Mouse (Mus musculus): ENCODE data around the gene Slc6a11. TPM values are rescaled to one million over a fixed set of nuclear protein-coding genes. Genes with fewer than 3 reads are reported as not detected.

The Slc6a11 gene
- polyA plus RNA-seq, 1 experiment, result 1.6 TPM

GRCm38 (mm10) chr6:114119507-114119906 is 11.5 kb upstream of the Slc6a11 start:
- H3K4me3 ChIP-seq (ENCODE audit: control insufficient read depth, low read depth, low read length), result no peak overlapping the region
- H3K4me1 ChIP-seq (ENCODE audit: control insufficient read depth, insufficient read depth, low read length), result no peaks in the 10 kb centered on the region
- H3K36me3 ChIP-seq (ENCODE audit: control insufficient read depth, insufficient read depth, low read length), result no peaks in the 10 kb centered on the region
- no peaks in the 10 kb centered on the region for H3K27me3 ChIP-seq (ENCODE audit: control insufficient read depth, insufficient read depth, low read length)
- TF ChIP-seq POLR2A (IDR thresholded peaks at IDR 0.05; ENCODE audit: control insufficient read depth, low read depth, low read length) (no peak), CTCF (IDR thresholded peaks at IDR 0.05; ENCODE audit: control insufficient read depth, insufficient read depth, insufficient replicate concordance, low read depth, low read length) (no peak)
- no peak overlapping the region for H3K27ac ChIP-seq (ENCODE audit: control insufficient read depth, insufficient read depth, low read depth, low read length)

DNA sequence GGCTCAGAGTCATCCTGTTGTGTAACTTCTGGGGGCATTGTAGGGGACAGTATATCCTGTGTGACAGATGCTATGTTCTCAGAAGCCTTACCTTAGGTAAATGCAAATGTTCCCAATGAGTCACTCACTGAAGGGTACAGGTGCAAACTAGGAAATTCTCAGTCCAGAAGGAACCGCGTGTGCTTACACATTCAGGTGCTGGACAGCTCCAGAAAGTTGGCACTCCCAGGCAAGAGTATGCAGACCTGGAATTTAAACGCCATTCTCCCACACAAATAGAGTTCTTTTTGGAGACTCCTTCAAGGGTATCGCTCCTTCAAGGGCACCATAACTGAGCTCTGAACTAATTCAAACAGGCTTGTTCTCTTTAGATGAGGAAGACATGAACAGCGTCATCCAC is 5.5 kb upstream of the Slc6a11 start:
- H3K4me3 ChIP-seq (ENCODE audit: control insufficient read depth, low read depth, low read length), result no peak overlapping the region
- H3K27ac ChIP-seq (ENCODE audit: control insufficient read depth, insufficient read depth, low read depth, low read length), result no peak overlapping the region
- H3K4me1 ChIP-seq (ENCODE audit: control insufficient read depth, insufficient read depth, low read length), result no peaks in the 10 kb centered on the region
- H3K36me3 ChIP-seq (ENCODE audit: control insufficient read depth, insufficient read depth, low read length), result no peaks in the 10 kb centered on the region
- no peak for TF ChIP-seq POLR2A (IDR thresholded peaks at IDR 0.05; ENCODE audit: control insufficient read depth, low read depth, low read length)
- TF ChIP-seq CTCF (IDR thresholded peaks at IDR 0.05; ENCODE audit: control insufficient read depth, insufficient read depth, insufficient replicate concordance, low read depth, low read length), result no peak
- H3K27me3 ChIP-seq (ENCODE audit: control insufficient read depth, insufficient read depth, low read length), result no peaks in the 10 kb centered on the region

GRCm38 (mm10) chr6:114132472-114132871 is 1.4 kb downstream of the Slc6a11 start:
- Histone ChIP-seq H3K27me3 (ENCODE audit: control insufficient read depth, insufficient read depth, low read length) (no peaks in the 10 kb centered on the region; the same call in 1 of the 2 replicates), H3K36me3 (ENCODE audit: control insufficient read depth, insufficient read depth, low read length) (no peaks in the 10 kb centered on the region), H3K4me1 (ENCODE audit: control insufficient read depth, insufficient read depth, low read length) (peaks cover 6% of the 10 kb centered on the region), H3K27ac (ENCODE audit: control insufficient read depth, insufficient read depth, low read depth, low read length) (no peak overlapping the region), H3K4me3 (ENCODE audit: control insufficient read depth, low read depth, low read length) (no peak overlapping the region)
- TF ChIP-seq CTCF (IDR thresholded peaks at IDR 0.05; ENCODE audit: control insufficient read depth, insufficient read depth, insufficient replicate concordance, low read depth, low read length) (no peak), POLR2A (IDR thresholded peaks at IDR 0.05; ENCODE audit: control insufficient read depth, low read depth, low read length) (no peak)

DNA sequence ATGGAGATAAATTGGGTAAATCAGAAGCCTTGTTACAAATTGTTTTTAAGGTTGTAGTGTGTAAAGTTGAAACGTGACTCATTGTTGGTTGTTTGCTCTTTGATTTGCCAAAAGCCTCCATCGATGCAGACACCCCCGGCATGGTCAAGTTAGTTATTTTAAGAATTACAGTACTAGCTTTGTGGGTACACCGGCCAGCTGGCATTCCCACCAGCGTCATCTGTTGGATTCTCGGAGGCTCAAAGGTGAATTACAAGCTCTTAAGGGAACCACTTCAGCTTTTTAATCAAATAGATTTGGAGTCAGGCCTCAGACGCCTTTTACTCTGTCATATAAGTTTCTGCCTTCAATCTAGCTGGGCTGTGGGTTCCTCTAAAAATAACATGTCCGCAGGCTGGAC is 1.9 kb downstream of the Slc6a11 start:
- Histone ChIP-seq H3K36me3 (ENCODE audit: control insufficient read depth, insufficient read depth, low read length) (no peaks in the 10 kb centered on the region), H3K4me1 (ENCODE audit: control insufficient read depth, insufficient read depth, low read length) (peaks cover 6% of the 10 kb centered on the region), H3K27ac (ENCODE audit: control insufficient read depth, insufficient read depth, low read depth, low read length) (no peak overlapping the region), H3K4me3 (ENCODE audit: control insufficient read depth, low read depth, low read length) (no peak overlapping the region), H3K27me3 (ENCODE audit: control insufficient read depth, insufficient read depth, low read length) (no peaks in the 10 kb centered on the region; the same call in 1 of the 2 replicates)
- no peak for TF ChIP-seq CTCF (IDR thresholded peaks at IDR 0.05; ENCODE audit: control insufficient read depth, insufficient read depth, insufficient replicate concordance, low read depth, low read length)
- TF ChIP-seq POLR2A (IDR thresholded peaks at IDR 0.05; ENCODE audit: control insufficient read depth, low read depth, low read length), result no peak

- Histone ChIP-seq H3K4me1 (ENCODE audit: control insufficient read depth, insufficient read depth, low read length) (no peaks in the 10 kb centered on the region), H3K27ac (ENCODE audit: control insufficient read depth, insufficient read depth, low read depth, low read length) (no peak overlapping the region), H3K4me3 (ENCODE audit: control insufficient read depth, low read depth, low read length) (no peak overlapping the region), H3K36me3 (ENCODE audit: control insufficient read depth, insufficient read depth, low read length) (no peaks in the 10 kb centered on the region), H3K27me3 (ENCODE audit: control insufficient read depth, insufficient read depth, low read length) (no peaks in the 10 kb centered on the region)
- TF ChIP-seq POLR2A (IDR thresholded peaks at IDR 0.05; ENCODE audit: control insufficient read depth, low read depth, low read length) (no peak), CTCF (IDR thresholded peaks at IDR 0.05; ENCODE audit: control insufficient read depth, insufficient read depth, insufficient replicate concordance, low read depth, low read length) (no peak)
Observed at GRCm38 (mm10) chr6:114138970-114139369, 7.9 kb downstream of the Slc6a11 start.

- no peaks in the 10 kb centered on the region for H3K36me3 ChIP-seq (ENCODE audit: control insufficient read depth, insufficient read depth, low read length)
- no peak overlapping the region for H3K27ac ChIP-seq (ENCODE audit: control insufficient read depth, insufficient read depth, low read depth, low read length)
- TF ChIP-seq POLR2A (IDR thresholded peaks at IDR 0.05; ENCODE audit: control insufficient read depth, low read depth, low read length), result no peak
- no peak for TF ChIP-seq CTCF (IDR thresholded peaks at IDR 0.05; ENCODE audit: control insufficient read depth, insufficient read depth, insufficient replicate concordance, low read depth, low read length)
- no peaks in the 10 kb centered on the region for H3K4me1 ChIP-seq (ENCODE audit: control insufficient read depth, insufficient read depth, low read length)
- no peak overlapping the region for H3K4me3 ChIP-seq (ENCODE audit: control insufficient read depth, low read depth, low read length)
- no peaks in the 10 kb centered on the region for H3K27me3 ChIP-seq (ENCODE audit: control insufficient read depth, insufficient read depth, low read length)
Observed at GRCm38 (mm10) chr6:114141481-114141880, 10.4 kb downstream of the Slc6a11 start.

- Histone ChIP-seq H3K36me3 (ENCODE audit: control insufficient read depth, insufficient read depth, low read length) (no peaks in the 10 kb centered on the region), H3K4me3 (ENCODE audit: control insufficient read depth, low read depth, low read length) (no peak overlapping the region), H3K4me1 (ENCODE audit: control insufficient read depth, insufficient read depth, low read length) (no peaks in the 10 kb centered on the region), H3K27ac (ENCODE audit: control insufficient read depth, insufficient read depth, low read depth, low read length) (no peak overlapping the region), H3K27me3 (ENCODE audit: control insufficient read depth, insufficient read depth, low read length) (no peaks in the 10 kb centered on the region)
- TF ChIP-seq POLR2A (IDR thresholded peaks at IDR 0.05; ENCODE audit: control insufficient read depth, low read depth, low read length) (no peak), CTCF (IDR thresholded peaks at IDR 0.05; ENCODE audit: control insufficient read depth, insufficient read depth, insufficient replicate concordance, low read depth, low read length) (no peak)
Observed at GRCm38 (mm10) chr6:114142480-114142879, 11.4 kb downstream of the Slc6a11 start.

DNA sequence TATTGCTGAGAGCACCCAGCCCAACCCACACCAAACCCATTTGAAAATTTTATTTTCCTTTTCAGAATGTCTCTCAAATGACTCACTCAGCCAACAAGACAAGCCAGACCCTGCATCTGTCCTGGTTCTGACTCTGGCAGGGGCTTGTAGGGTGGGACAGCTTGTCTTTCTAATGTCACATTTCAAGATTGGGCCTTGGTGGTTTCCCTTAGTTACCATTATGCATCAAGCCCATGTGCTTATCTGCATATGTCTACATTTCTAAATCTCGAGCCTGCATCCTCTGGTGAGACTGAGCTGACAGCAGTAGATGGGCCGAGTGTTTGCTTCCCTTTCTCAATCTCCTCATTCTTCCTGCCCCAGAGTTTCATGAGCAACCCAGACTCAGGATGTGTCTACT is 12.5 kb downstream of the Slc6a11 start:
- Histone ChIP-seq H3K27me3 (ENCODE audit: control insufficient read depth, insufficient read depth, low read length) (no peaks in the 10 kb centered on the region), H3K36me3 (ENCODE audit: control insufficient read depth, insufficient read depth, low read length) (no peaks in the 10 kb centered on the region), H3K27ac (ENCODE audit: control insufficient read depth, insufficient read depth, low read depth, low read length) (no peak overlapping the region), H3K4me3 (ENCODE audit: control insufficient read depth, low read depth, low read length) (no peak overlapping the region), H3K4me1 (ENCODE audit: control insufficient read depth, insufficient read depth, low read length) (no peaks in the 10 kb centered on the region)
- TF ChIP-seq CTCF (IDR thresholded peaks at IDR 0.05; ENCODE audit: control insufficient read depth, insufficient read depth, insufficient replicate concordance, low read depth, low read length) (no peak), POLR2A (IDR thresholded peaks at IDR 0.05; ENCODE audit: control insufficient read depth, low read depth, low read length) (no peak)
